Mouse (Mus musculus) embryonic facial prominence, embryonic 14.5 days (tissue): ENCODE results near the gene Setd4. TPM values are rescaled to one million over a fixed set of nuclear protein-coding genes. Genes with fewer than 3 reads are reported as not detected.

Experiments used
- ATAC-seq: fragments of 200-750 bp; cut with Nextera tagmentation; 2 replicates; pipeline ENCODE4 v1.8.0; 2017; ENCODE audit warnings: low read depth, moderate number of reproducible peaks, moderate TSS enrichment
- DNase-seq: peaks from one replicate; pipeline ENCODE4 v3.0.0-alpha.2; 2015; ENCODE audit warnings: low spot score
- H3K27ac ChIP-seq: fragments of 300-500 bp; sonication (generic); replicated peaks from 2 replicates; pipeline ENCODE4 v1.5.1; 2014; ENCODE audit warnings: low read depth, mild to moderate bottlenecking, low read length, moderate library complexity
- H3K27me3 ChIP-seq: fragments of 300-500 bp; sonication (generic); replicated peaks from 2 replicates; pipeline ENCODE4 v1.6.1; 2014; ENCODE audit warnings: low read length; ENCODE audit not compliant: control insufficient read depth, insufficient read depth
- H3K36me3 ChIP-seq: fragments of 300-500 bp; sonication (generic); 2 replicates; pipeline ENCODE4 v1.6.1; 2014; ENCODE audit warnings: low read length, mixed read lengths; ENCODE audit not compliant: control insufficient read depth, insufficient read depth
- H3K4me1 ChIP-seq: fragments of 300-500 bp; sonication (generic); 2 replicates; pipeline ENCODE4 v1.6.1; 2014; ENCODE audit warnings: antibody characterized with exemption, low read length; ENCODE audit not compliant: control insufficient read depth, insufficient read depth
- H3K4me2 ChIP-seq: fragments of 300-500 bp; sonication (generic); 2 replicates; pipeline ENCODE4 v1.6.1; 2014; ENCODE audit warnings: low read depth, mild to moderate bottlenecking, low read length, moderate library complexity, mixed read lengths
- H3K4me3 ChIP-seq: fragments of 300-500 bp; sonication (generic); 2 replicates; pipeline ENCODE4 v1.5.1; 2014; ENCODE audit warnings: low read depth, mild to moderate bottlenecking, low read length
- H3K9ac ChIP-seq: fragments of 300-500 bp; sonication (generic); 2 replicates; pipeline ENCODE4 v1.6.1; 2014; ENCODE audit warnings: low read depth, mild to moderate bottlenecking, low read length, moderate library complexity, mixed read lengths
- H3K9me3 ChIP-seq: fragments of 300-500 bp; sonication (generic); 2 replicates; pipeline ENCODE4 v1.6.1; 2016; ENCODE audit warnings: low read length; ENCODE audit not compliant: control insufficient read depth
- WGBS: fragments of 180-500 bp; shearing (Covaris S2); extraction: QIAGEN DNeasy Blood & Tissue Kit; methylation state at CpG from one replicate; pipeline ENCODE4 v1.1.7; 2014; 5-methylcytosine and 5-hydroxymethylcytosine counted together
- polyA plus RNA-seq: library from polyadenylated mRNA; unstranded; fragments of >200 nt; fragmentation: Nextera tagmentation; extraction: Ambion mirVana; gene quantifications from 2 replicates; pipeline ENCODE4 v1.2.1, GENCODE M21; 2014

The Setd4 gene
- polyA plus RNA-seq, 1 experiment from 2014 or later: 12.2 TPM

- H3K4me2 ChIP-seq: no peak overlapping the region
- ATAC-seq (no peak), DNase-seq (no peak)
- H3K9ac ChIP-seq: no peak overlapping the region
- no peak overlapping the region for H3K27ac ChIP-seq
- H3K27me3 ChIP-seq: no peaks in the 10 kb centered on the region
- 93% methylated on average over 5 of the region's 5 CpGs for WGBS
- H3K4me3 ChIP-seq: no peak overlapping the region
- H3K4me1 ChIP-seq: peaks cover 8% of the 10 kb centered on the region; the same call in 1 of the 2 replicates
- H3K36me3 ChIP-seq: no peaks in the 10 kb centered on the region
- H3K9me3 ChIP-seq: no peaks in the 10 kb centered on the region
These were observed 30.4 kb downstream of the Setd4 start for GRCm38 (mm10) chr16:93573434-93573833.

- WGBS: 90% methylated on average over 6 of the region's 6 CpGs
- ATAC-seq (no peak), DNase-seq (no peak)
- Histone ChIP-seq H3K36me3 (no peaks in the 10 kb centered on the region), H3K4me1 (peaks cover 8% of the 10 kb centered on the region; the same call in 1 of the 2 replicates), H3K9ac (no peak overlapping the region), H3K27ac (no peak overlapping the region), H3K4me2 (no peak overlapping the region), H3K27me3 (no peaks in the 10 kb centered on the region), H3K4me3 (no peak overlapping the region), H3K9me3 (no peaks in the 10 kb centered on the region)
These were observed 31.5 kb downstream of the Setd4 start for GRCm38 (mm10) chr16:93572383-93572782.

- Histone ChIP-seq H3K9me3 (no peaks in the 10 kb centered on the region), H3K4me2 (peak overlapping the region; percentile 35), H3K9ac (no peak overlapping the region; the same call in 1 of the 2 replicates), H3K4me3 (peak overlapping the region; percentile 7; the same call in 1 of the 2 replicates), H3K27ac (no peak overlapping the region), H3K27me3 (no peaks in the 10 kb centered on the region), H3K36me3 (no peaks in the 10 kb centered on the region), H3K4me1 (peaks cover 9% of the 10 kb centered on the region; the same call in 1 of the 2 replicates)
- ATAC-seq (peak; percentile 50; the same call in 1 of the 2 replicates), DNase-seq (peak; percentile 52)
- WGBS: 6% methylated on average over 12 of the region's 12 CpGs
These were observed 45.4 kb downstream of the Setd4 start for GRCm38 (mm10) chr16:93558499-93558898.

- H3K27ac ChIP-seq: no peak overlapping the region
- H3K4me3 ChIP-seq: no peak overlapping the region
- H3K36me3 ChIP-seq: no peaks in the 10 kb centered on the region
- H3K4me1 ChIP-seq: peaks cover 11% of the 10 kb centered on the region; the same call in 1 of the 2 replicates
- no peak for DNase-seq
- H3K9ac ChIP-seq: no peak overlapping the region
- no peaks in the 10 kb centered on the region for H3K9me3 ChIP-seq
- no peak for ATAC-seq
- WGBS: 58% methylated on average over 8 of the region's 8 CpGs
- H3K27me3 ChIP-seq: no peaks in the 10 kb centered on the region
- H3K4me2 ChIP-seq: peak overlapping the region; percentile 35
These were observed 46.2 kb downstream of the Setd4 start for GRCm38 (mm10) chr16:93557646-93558045.

GRCm38 (mm10) chr16:93552686-93553513 lies 51.0 kb downstream of the Setd4 start:
- H3K9me3 ChIP-seq: no peaks in the 10 kb centered on the region
- no peak overlapping the region for H3K4me3 ChIP-seq
- H3K36me3 ChIP-seq: no peaks in the 10 kb centered on the region
- peak; percentile 88 for DNase-seq
- ATAC-seq: peak; percentile 80
- H3K4me2 ChIP-seq: no peak overlapping the region
- H3K27me3 ChIP-seq: no peaks in the 10 kb centered on the region
- H3K27ac ChIP-seq: peak overlapping the region; percentile 13; the same call in 1 of the 2 replicates
- H3K4me1 ChIP-seq: peaks cover 10% of the 10 kb centered on the region; the same call in 1 of the 2 replicates
- WGBS: 54% methylated on average over 12 of the region's 12 CpGs
- no peak overlapping the region for H3K9ac ChIP-seq

GRCm38 (mm10) chr16:93549287-93549686 lies 54.6 kb downstream of the Setd4 start:
- Histone ChIP-seq H3K27me3 (no peaks in the 10 kb centered on the region; the same call in 1 of the 2 replicates), H3K27ac (no peak overlapping the region), H3K36me3 (no peaks in the 10 kb centered on the region), H3K9me3 (no peaks in the 10 kb centered on the region), H3K4me3 (no peak overlapping the region), H3K9ac (no peak overlapping the region), H3K4me2 (no peak overlapping the region), H3K4me1 (peaks cover 8% of the 10 kb centered on the region; the same call in 1 of the 2 replicates)
- DNase-seq (no peak), ATAC-seq (peak; percentile 19; the same call in 1 of the 2 replicates)
- 48% methylated on average over 10 of the region's 10 CpGs for WGBS

GRCm38 (mm10) chr16:93548045-93548444 lies 55.8 kb downstream of the Setd4 start:
- no peak overlapping the region for H3K27ac ChIP-seq
- H3K9me3 ChIP-seq: no peaks in the 10 kb centered on the region
- no peaks in the 10 kb centered on the region; the same call in 1 of the 2 replicates for H3K27me3 ChIP-seq
- H3K4me2 ChIP-seq: no peak overlapping the region
- DNase-seq (no peak), ATAC-seq (no peak)
- peaks cover 8% of the 10 kb centered on the region; the same call in 1 of the 2 replicates for H3K4me1 ChIP-seq
- no peak overlapping the region for H3K4me3 ChIP-seq
- no peaks in the 10 kb centered on the region for H3K36me3 ChIP-seq
- WGBS: 71% methylated on average over 2 of the region's 2 CpGs
- no peak overlapping the region for H3K9ac ChIP-seq

GRCm38 (mm10) chr16:93547122-93547521 lies 56.7 kb downstream of the Setd4 start:
- no peak for ATAC-seq
- H3K27me3 ChIP-seq: no peaks in the 10 kb centered on the region; the same call in 1 of the 2 replicates
- no peak overlapping the region for H3K9ac ChIP-seq
- no peaks in the 10 kb centered on the region for H3K9me3 ChIP-seq
- 60% methylated on average over 3 of the region's 3 CpGs for WGBS
- no peak overlapping the region for H3K4me3 ChIP-seq
- H3K27ac ChIP-seq: no peak overlapping the region
- H3K36me3 ChIP-seq: no peaks in the 10 kb centered on the region
- DNase-seq: no peak
- 0 out of 2 replicates have a peak, but pooled peaks cover 3% of the 10 kb centered on the region for H3K4me1 ChIP-seq
- H3K4me2 ChIP-seq: no peak overlapping the region
